Mouse (Mus musculus) lung, postnatal 0 days (tissue): ENCODE measurements around the gene Sirt1.

ENCODE experiments used
- CTCF ChIP-seq: IDR thresholded peaks from 2 replicates; pipeline ENCODE4 v1.5.1; 2016; ENCODE audit warnings: antibody characterized with exemption, mild to moderate bottlenecking
- EP300 ChIP-seq: IDR thresholded peaks from 2 replicates; pipeline ENCODE4 v1.6.1; 2016; ENCODE audit warnings: antibody characterized with exemption, mild to moderate bottlenecking, control low read depth

DNA sequence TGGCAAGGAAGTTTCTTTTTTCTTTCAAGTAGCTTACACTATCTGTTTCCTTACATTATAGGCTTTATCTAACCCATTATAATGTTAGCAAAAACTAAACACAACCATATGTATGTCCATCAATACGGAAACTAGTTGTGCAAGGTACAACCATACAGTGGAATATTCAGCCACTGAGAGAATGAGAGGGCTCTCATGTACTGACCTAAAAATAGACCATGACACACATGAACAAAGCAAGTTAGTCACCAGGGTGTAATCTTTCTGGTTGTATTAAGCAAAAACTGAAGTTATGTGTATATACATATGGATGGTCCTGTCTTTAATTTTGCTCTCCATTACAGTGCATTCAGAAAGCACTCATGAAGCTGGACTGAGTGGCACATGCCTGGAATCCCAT is 54.4 kb downstream of the Sirt1 start:
- TF ChIP-seq CTCF (no peak), EP300 (no peak)
